Mouse (Mus musculus) spleen, postnatal 4 days (tissue): ENCODE measurements at regions not wholly inside any gene's neighbourhood (a gene's known extent, or its start where the extent isn't known, plus 50 kb on each side); places are given as distances from the start of the nearest gene placed in this dataset.

Source experiments
- DNase-seq, 2 experiments: peaks; one replicate each; pipeline ENCODE4 v3.0.0; 2022; ENCODE audit warnings: low spot score in 2 of 2

- DNase-seq = no peak
Measured at GRCm38 (mm10) chr11:113026994-113027393, 245.0 kb downstream of the Sox9 start.

GRCm38 (mm10) chr11:113028235-113028919, 246.4 kb downstream of the Sox9 start:
- DNase-seq = no peak

- DNase-seq = no peak
Measured at GRCm38 (mm10) chr11:113031405-113031804, 249.4 kb downstream of the Sox9 start.

GRCm38 (mm10) chr11:113032487-113033228, 250.6 kb downstream of the Sox9 start:
- no peak for DNase-seq

- DNase-seq = no peak
Measured at GRCm38 (mm10) chr11:113034911-113035310, 252.9 kb downstream of the Sox9 start.

- DNase-seq = no peak
Measured at GRCm38 (mm10) chr11:113037736-113038135, 255.7 kb downstream of the Sox9 start.

GRCm38 (mm10) chr11:113042710-113043109, 260.7 kb downstream of the Sox9 start:
- DNase-seq = no peak

GRCm38 (mm10) chr11:113046200-113047051, 264.4 kb downstream of the Sox9 start:
- DNase-seq = no peak

GRCm38 (mm10) chr11:113048158-113048557, 266.1 kb downstream of the Sox9 start:
- DNase-seq = no peak

- no peak for DNase-seq
Measured at GRCm38 (mm10) chr11:113049593-113049992, 267.6 kb downstream of the Sox9 start.

- no peak for DNase-seq
Measured at GRCm38 (mm10) chr11:113052536-113052935, 270.5 kb downstream of the Sox9 start.

- no peak for DNase-seq
Measured at GRCm38 (mm10) chr11:113056042-113056632, 274.1 kb downstream of the Sox9 start.

GRCm38 (mm10) chr11:113056824-113057223, 274.8 kb downstream of the Sox9 start:
- DNase-seq = no peak

- DNase-seq = no peak
Measured at GRCm38 (mm10) chr11:113070365-113070764, 288.3 kb downstream of the Sox9 start.

- no peak for DNase-seq
Measured at GRCm38 (mm10) chr11:113071942-113072341, 289.9 kb downstream of the Sox9 start.

GRCm38 (mm10) chr11:113074328-113074727, 292.3 kb downstream of the Sox9 start:
- DNase-seq = no peak

- DNase-seq = no peak
Measured at GRCm38 (mm10) chr11:113076371-113076770, 294.3 kb downstream of the Sox9 start.

GRCm38 (mm10) chr11:113080311-113080710, 298.3 kb downstream of the Sox9 start:
- no peak for DNase-seq

- DNase-seq = no peak
Measured at GRCm38 (mm10) chr11:113084442-113084841, 302.4 kb downstream of the Sox9 start.

GRCm38 (mm10) chr11:113085556-113085955, 303.5 kb downstream of the Sox9 start:
- no peak for DNase-seq

GRCm38 (mm10) chr11:113087084-113087483, 305.1 kb downstream of the Sox9 start:
- DNase-seq = no peak
